Mouse (Mus musculus): ENCODE results near the gene Arnt2.

Arnt2 gene

GRCm38 (mm10) chr7:84409896-84410521 is at the start of gene Arnt2:
Gene Arnt2 (minus strand): TSS chr7:84410176.
- peak; percentile 7 for DNase-seq

GRCm38 (mm10) chr7:84451681-84452080 is 41.7 kb upstream of the Arnt2 start:
- DNase-seq: no peak

- DNase-seq: no peak
Observed at GRCm38 (mm10) chr7:84449066-84449465, 39.1 kb upstream of the Arnt2 start.

- DNase-seq: no peak
Observed at GRCm38 (mm10) chr7:84448512-84448911, 38.5 kb upstream of the Arnt2 start.

GRCm38 (mm10) chr7:84447740-84448435 is 37.9 kb upstream of the Arnt2 start:
- no peak for DNase-seq

- DNase-seq: peak; percentile 58
Observed at GRCm38 (mm10) chr7:84447060-84447459, 37.1 kb upstream of the Arnt2 start.

GRCm38 (mm10) chr7:84442343-84442911 is 32.5 kb upstream of the Arnt2 start:
- no peak for DNase-seq

GRCm38 (mm10) chr7:84439606-84440005 is 29.6 kb upstream of the Arnt2 start:
- DNase-seq: no peak

GRCm38 (mm10) chr7:84434901-84435300 is 24.9 kb upstream of the Arnt2 start:
- DNase-seq: no peak

GRCm38 (mm10) chr7:84432151-84432550 is 22.2 kb upstream of the Arnt2 start:
- DNase-seq: no peak

- DNase-seq: no peak
Observed at GRCm38 (mm10) chr7:84427221-84427620, 17.2 kb upstream of the Arnt2 start.

GRCm38 (mm10) chr7:84424670-84425385 is 14.9 kb upstream of the Arnt2 start:
- peak; percentile 47 for DNase-seq

- DNase-seq: no peak
Observed at GRCm38 (mm10) chr7:84421753-84422152, 11.8 kb upstream of the Arnt2 start.

GRCm38 (mm10) chr7:84421291-84421665 is 11.3 kb upstream of the Arnt2 start:
- no peak for DNase-seq

GRCm38 (mm10) chr7:84420581-84421290 is 10.8 kb upstream of the Arnt2 start:
- no peak for DNase-seq

- no peak for DNase-seq
Observed at GRCm38 (mm10) chr7:84417441-84417840, 7.5 kb upstream of the Arnt2 start.

- DNase-seq: no peak
Observed at GRCm38 (mm10) chr7:84412570-84412969, 2.6 kb upstream of the Arnt2 start.

GRCm38 (mm10) chr7:84409241-84409895 is 608 bp downstream of the Arnt2 start:
- DNase-seq: peak; percentile 14

- DNase-seq: no peak
Observed at GRCm38 (mm10) chr7:84408282-84408681, 1.7 kb downstream of the Arnt2 start.

- DNase-seq: no peak
Observed at GRCm38 (mm10) chr7:84403371-84403770, 6.6 kb downstream of the Arnt2 start.

- no peak for DNase-seq
Observed at GRCm38 (mm10) chr7:84401641-84402455, 8.1 kb downstream of the Arnt2 start.

GRCm38 (mm10) chr7:84397320-84397719 is 12.7 kb downstream of the Arnt2 start:
- no peak for DNase-seq

Data from thymus, postnatal 4 days (tissue).